Mouse (Mus musculus): Measurements from ENCODE around the gene Tcf7l2. TPM values are rescaled to one million over a fixed set of nuclear protein-coding genes. Genes with fewer than 3 reads are reported as not detected.
A peak's percentile ranks its signal among the peaks of the same experiment; 100 is the strongest.

Gene Tcf7l2
- total and polyA plus RNA-seq, 2 experiments from 2014 or later: 3.0 to 38.6 TPM

- no peaks in the 10 kb centered on the region for H3K27me3 ChIP-seq (ENCODE audit: control insufficient read depth, insufficient read depth, low read length)
- WGBS: 47% methylated on average over 10 of the region's 10 CpGs
- no peak overlapping the region for H3K27ac ChIP-seq (ENCODE audit: low read depth)
- H3K4me3 ChIP-seq (ENCODE audit: low read depth, low read length): no peak overlapping the region
- no peak overlapping the region for H3K4me2 ChIP-seq (ENCODE audit: low read depth, low read length)
- DNase-seq (ENCODE audit: low spot score) (no peak), ATAC-seq (ENCODE audit: insufficient read depth, low read depth) (no peak)
- no peaks in the 10 kb centered on the region for H3K9me3 ChIP-seq (replicated peaks; ENCODE audit: control insufficient read depth, low read length)
- no peak for TF ChIP-seq CTCF (IDR thresholded peaks at IDR 0.05; ENCODE audit: low read depth)
- TF ChIP-seq EP300 (IDR thresholded peaks at IDR 0.05; ENCODE audit: low read depth): no peak
- peaks cover 16% of the 10 kb centered on the region for H3K4me1 ChIP-seq (ENCODE audit: control insufficient read depth, insufficient read depth)
- no peak overlapping the region for H3K9ac ChIP-seq (replicated peaks; ENCODE audit: low read depth, low read length)
- H3K36me3 ChIP-seq (replicated peaks; ENCODE audit: control insufficient read depth, insufficient read depth, low read length): no peaks in the 10 kb centered on the region
These were observed 39.5 kb downstream of the Tcf7l2 start for GRCm38 (mm10) chr19:55781087-55781486.

DNA sequence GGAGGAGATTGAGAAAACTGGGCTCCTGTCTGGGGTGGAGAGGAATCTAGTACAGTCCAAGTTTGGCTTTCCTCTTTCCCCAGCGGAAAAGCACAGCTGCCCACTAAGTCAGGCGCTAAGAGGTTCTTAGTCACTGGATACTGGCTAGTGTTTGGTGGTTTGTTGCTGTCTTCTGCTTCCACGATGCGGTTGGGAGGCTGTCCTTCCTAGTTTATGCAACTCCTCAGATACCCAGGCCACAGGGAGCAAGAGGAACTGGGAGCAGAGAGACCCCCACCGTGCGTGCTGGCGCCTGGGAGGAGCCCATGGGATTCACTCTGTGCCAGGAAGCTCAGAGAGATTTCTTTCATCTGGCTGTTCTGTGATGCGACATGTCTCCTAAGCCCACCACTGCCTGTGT lies 40.1 kb downstream of the Tcf7l2 start:
- Histone ChIP-seq H3K4me2 (ENCODE audit: low read depth, low read length) (no peak overlapping the region), H3K9me3 (replicated peaks; ENCODE audit: control insufficient read depth, low read length) (no peaks in the 10 kb centered on the region), H3K4me1 (ENCODE audit: control insufficient read depth, insufficient read depth) (peaks cover 16% of the 10 kb centered on the region), H3K27me3 (ENCODE audit: control insufficient read depth, insufficient read depth, low read length) (no peaks in the 10 kb centered on the region), H3K9ac (replicated peaks; ENCODE audit: low read depth, low read length) (no peak overlapping the region), H3K27ac (ENCODE audit: low read depth) (no peak overlapping the region), H3K4me3 (ENCODE audit: low read depth, low read length) (no peak overlapping the region), H3K36me3 (replicated peaks; ENCODE audit: control insufficient read depth, insufficient read depth, low read length) (no peaks in the 10 kb centered on the region)
- DNase-seq (ENCODE audit: low spot score): no peak
- 0 out of 2 replicates have a peak, but pooled peaks have one; percentile 27 for ATAC-seq (ENCODE audit: insufficient read depth, low read depth)
- no peak for TF ChIP-seq CTCF (IDR thresholded peaks at IDR 0.05; ENCODE audit: low read depth)
- no peak for TF ChIP-seq EP300 (IDR thresholded peaks at IDR 0.05; ENCODE audit: low read depth)
- 56% methylated on average over 8 of the region's 8 CpGs for WGBS

DNA sequence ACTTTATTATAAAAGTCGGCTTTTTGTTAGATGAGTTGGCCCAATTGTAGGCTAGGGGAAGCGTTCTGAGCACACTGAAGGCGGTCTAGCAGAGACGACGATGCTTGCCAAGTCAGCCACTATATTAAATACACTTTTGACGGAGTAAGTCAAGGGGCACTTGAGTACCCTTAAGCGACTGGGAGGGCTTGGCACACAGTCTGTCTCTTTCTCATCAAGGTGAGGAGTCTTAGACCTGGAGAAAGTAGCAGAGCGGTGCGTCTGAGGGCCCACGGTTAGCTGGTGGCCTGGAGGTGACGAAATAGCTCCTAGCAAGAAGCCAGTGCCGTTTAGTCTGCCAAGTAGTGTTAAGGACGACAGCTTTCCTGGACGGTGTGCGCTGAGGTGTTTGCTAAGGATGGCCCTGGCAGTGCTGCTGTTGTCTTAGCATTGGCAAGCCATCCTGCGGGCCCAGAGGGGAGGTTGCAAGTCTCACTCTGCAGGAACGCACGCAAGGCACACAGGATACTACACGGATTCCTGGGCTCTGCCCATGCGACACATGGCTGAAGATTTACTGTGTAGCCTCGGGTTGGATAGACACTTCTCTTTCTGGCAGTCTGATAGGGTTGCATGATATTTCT lies 43.3 kb downstream of the Tcf7l2 start:
- no peak for TF ChIP-seq CTCF (IDR thresholded peaks at IDR 0.05; ENCODE audit: low read depth)
- no peak for TF ChIP-seq EP300 (IDR thresholded peaks at IDR 0.05; ENCODE audit: low read depth)
- no peak overlapping the region for H3K27ac ChIP-seq (ENCODE audit: low read depth)
- H3K4me1 ChIP-seq (ENCODE audit: control insufficient read depth, insufficient read depth): peaks cover 24% of the 10 kb centered on the region
- H3K4me3 ChIP-seq (ENCODE audit: low read depth, low read length): no peak overlapping the region
- H3K36me3 ChIP-seq (replicated peaks; ENCODE audit: control insufficient read depth, insufficient read depth, low read length): no peaks in the 10 kb centered on the region
- WGBS: 68% methylated on average over 21 of the region's 21 CpGs
- no peaks in the 10 kb centered on the region for H3K9me3 ChIP-seq (replicated peaks; ENCODE audit: control insufficient read depth, low read length)
- no peak overlapping the region for H3K4me2 ChIP-seq (ENCODE audit: low read depth, low read length)
- H3K9ac ChIP-seq (replicated peaks; ENCODE audit: low read depth, low read length): no peak overlapping the region
- H3K27me3 ChIP-seq (ENCODE audit: control insufficient read depth, insufficient read depth, low read length): no peaks in the 10 kb centered on the region
- ATAC-seq (ENCODE audit: insufficient read depth, low read depth): no peak
- no peak for DNase-seq (ENCODE audit: low spot score)

GRCm38 (mm10) chr19:55787420-55787819 lies 45.8 kb downstream of the Tcf7l2 start:
- ATAC-seq (ENCODE audit: insufficient read depth, low read depth): peak; percentile 39; the same call in 1 of the 2 replicates
- Histone ChIP-seq H3K4me1 (ENCODE audit: control insufficient read depth, insufficient read depth) (peaks cover 22% of the 10 kb centered on the region), H3K27me3 (ENCODE audit: control insufficient read depth, insufficient read depth, low read length) (no peaks in the 10 kb centered on the region), H3K27ac (ENCODE audit: low read depth) (no peak overlapping the region), H3K4me2 (ENCODE audit: low read depth, low read length) (no peak overlapping the region), H3K9ac (replicated peaks; ENCODE audit: low read depth, low read length) (no peak overlapping the region), H3K9me3 (replicated peaks; ENCODE audit: control insufficient read depth, low read length) (no peaks in the 10 kb centered on the region), H3K4me3 (ENCODE audit: low read depth, low read length) (no peak overlapping the region), H3K36me3 (replicated peaks; ENCODE audit: control insufficient read depth, insufficient read depth, low read length) (no peaks in the 10 kb centered on the region)
- no peak for TF ChIP-seq CTCF (IDR thresholded peaks at IDR 0.05; ENCODE audit: low read depth)
- WGBS: 79% methylated on average over 13 of the region's 13 CpGs
- no peak for DNase-seq (ENCODE audit: low spot score)

DNA sequence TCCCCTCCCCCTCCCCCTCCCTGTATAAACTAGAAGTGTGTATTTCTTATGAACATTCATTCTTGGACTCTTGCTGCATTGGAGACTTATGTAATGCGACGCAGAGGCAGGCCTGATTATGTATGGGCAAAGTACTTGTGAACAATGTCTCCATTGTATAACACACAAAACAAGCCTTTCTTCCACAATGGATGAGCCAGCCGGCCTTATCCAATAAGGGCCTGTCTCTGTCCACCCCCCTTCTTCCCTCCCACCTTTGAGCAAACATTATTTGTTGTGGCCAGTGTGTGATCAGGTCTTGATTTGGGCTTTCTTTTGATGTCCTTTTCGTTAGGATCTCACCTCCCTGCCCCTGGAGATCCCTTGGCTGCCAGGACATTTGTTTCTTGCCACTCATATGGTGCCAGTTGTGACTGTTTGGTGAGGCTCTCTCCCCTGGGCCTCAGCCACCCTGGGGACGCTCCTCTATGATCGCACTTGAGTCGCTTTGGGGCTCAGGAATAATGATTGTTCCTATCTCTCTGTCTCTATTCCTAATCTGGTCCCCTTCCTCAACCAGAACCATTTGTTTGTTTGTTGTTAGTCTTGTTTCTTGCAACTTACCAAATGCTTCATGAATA lies 46.8 kb downstream of the Tcf7l2 start:
- Histone ChIP-seq H3K9me3 (replicated peaks; ENCODE audit: control insufficient read depth, low read length) (no peaks in the 10 kb centered on the region), H3K9ac (replicated peaks; ENCODE audit: low read depth, low read length) (no peak overlapping the region), H3K27ac (ENCODE audit: low read depth) (peak overlapping the region; percentile 46), H3K4me2 (ENCODE audit: low read depth, low read length) (no peak overlapping the region), H3K4me3 (ENCODE audit: low read depth, low read length) (no peak overlapping the region), H3K4me1 (ENCODE audit: control insufficient read depth, insufficient read depth) (peaks cover 24% of the 10 kb centered on the region), H3K36me3 (replicated peaks; ENCODE audit: control insufficient read depth, insufficient read depth, low read length) (no peaks in the 10 kb centered on the region), H3K27me3 (ENCODE audit: control insufficient read depth, insufficient read depth, low read length) (no peaks in the 10 kb centered on the region)
- WGBS: 69% methylated on average over 7 of the region's 7 CpGs
- ATAC-seq (ENCODE audit: insufficient read depth, low read depth) (no peak), DNase-seq (ENCODE audit: low spot score) (peak; percentile 30)
- no peak for TF ChIP-seq EP300 (IDR thresholded peaks at IDR 0.05; ENCODE audit: low read depth)
- no peak for TF ChIP-seq CTCF (IDR thresholded peaks at IDR 0.05; ENCODE audit: low read depth)

All from heart, postnatal 0 days (tissue).